Mouse (Mus musculus) brain, embryonic 14.5 days (tissue): Measurements from ENCODE around the gene Gatad2a.

Experiments
- CTCF ChIP-seq: fragments of 200-500 bp; IDR thresholded peaks from 2 replicates; pipeline ENCODE4 v1.5.1; 2012; ENCODE audit warnings: inconsistent platforms, mild to moderate bottlenecking, moderate library complexity, borderline replicate concordance; ENCODE audit not compliant: insufficient read depth, insufficient read length; ENCODE audit errors: extremely low read depth
- POLR2A ChIP-seq: fragments of 200-500 bp; IDR thresholded peaks from 2 replicates; pipeline ENCODE4 v1.6.1; 2012; ENCODE audit warnings: mild to moderate bottlenecking, inconsistent platforms, borderline replicate concordance; ENCODE audit not compliant: poor library complexity, insufficient read depth, insufficient read length, severe bottlenecking; ENCODE audit errors: extremely low read depth

DNA sequence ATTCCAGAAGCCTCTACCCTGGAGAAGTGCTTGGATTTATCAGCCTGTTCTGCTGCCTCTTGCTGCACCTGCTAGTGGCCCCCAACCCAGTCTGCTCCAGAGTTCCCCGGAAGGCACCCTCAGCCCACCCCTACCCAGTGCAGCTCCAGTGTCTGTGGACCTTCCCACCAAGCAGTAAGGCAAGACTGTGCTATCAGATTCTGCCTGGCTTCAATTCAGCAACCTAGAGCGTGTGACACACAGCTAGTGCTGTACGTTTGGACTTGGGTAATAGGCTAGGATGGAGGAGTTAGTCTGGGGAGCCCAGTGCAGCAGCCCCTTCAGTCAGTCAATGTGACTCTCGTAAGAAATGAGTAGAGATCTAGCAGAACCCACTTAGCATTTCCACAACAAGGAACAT, 42.0 kb downstream of the Gatad2a start:
- TF ChIP-seq POLR2A (no peak), CTCF (no peak)
